Mouse (Mus musculus) naive thymus-derived CD4-positive, alpha-beta T cell, adult 2 months (primary cell): ENCODE data around the gene Doxl2.
A peak's percentile ranks its signal among the peaks of the same experiment; 100 is the strongest.

Experiments
- DNase-seq: peaks from one replicate; pipeline ENCODE4 v3.0.0-alpha.2; 2011; ENCODE audit warnings: low read depth

Doxl2 gene

DNA sequence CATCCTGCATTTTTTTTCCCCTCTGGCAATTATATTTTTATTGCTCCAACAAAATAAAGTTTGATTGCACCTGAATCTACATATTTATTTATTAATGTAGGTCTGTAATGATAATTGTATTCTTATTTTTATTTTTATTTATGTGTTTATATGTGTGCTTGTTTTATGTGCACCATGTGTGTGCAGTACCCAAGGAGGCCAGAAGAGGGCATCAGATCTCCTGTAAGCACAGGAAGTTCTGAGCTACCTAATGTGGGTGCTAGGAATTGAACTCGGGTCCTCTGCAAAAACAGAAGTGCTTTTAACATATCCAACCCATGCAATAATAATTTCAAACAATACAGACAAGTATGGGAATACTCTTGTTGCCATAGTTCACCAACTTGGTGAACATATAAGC lies 34.9 kb downstream of the Doxl2 start:
- DNase-seq, result peak; percentile 50

GRCm38 (mm10) chr6:49011191-49011590 lies 36.4 kb downstream of the Doxl2 start:
- DNase-seq, result peak; percentile 19

GRCm38 (mm10) chr6:49013023-49013422 lies 38.3 kb downstream of the Doxl2 start:
- no peak for DNase-seq

DNA sequence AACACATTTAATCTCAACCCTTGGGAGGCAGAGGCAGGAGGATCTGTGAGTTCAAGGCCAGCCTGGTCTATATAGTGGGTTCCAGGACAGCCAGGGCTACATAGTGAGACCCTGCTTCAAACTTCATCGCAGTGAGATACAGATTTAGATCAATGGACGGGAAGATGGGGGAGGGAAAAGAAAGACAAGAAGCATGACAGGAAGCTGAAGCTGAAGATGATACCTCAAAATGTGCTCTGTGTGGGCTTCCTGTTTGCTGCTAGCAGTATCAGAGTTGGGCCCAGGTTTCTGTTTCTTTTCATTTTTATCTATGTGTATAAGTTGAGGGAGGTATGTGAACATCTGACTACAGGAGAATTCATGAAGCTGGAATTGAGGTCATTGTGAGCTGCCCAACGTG lies 38.7 kb downstream of the Doxl2 start:
- peak; percentile 79 for DNase-seq

GRCm38 (mm10) chr6:49017150-49017549 lies 42.4 kb downstream of the Doxl2 start:
- peak; percentile 71 for DNase-seq

DNA sequence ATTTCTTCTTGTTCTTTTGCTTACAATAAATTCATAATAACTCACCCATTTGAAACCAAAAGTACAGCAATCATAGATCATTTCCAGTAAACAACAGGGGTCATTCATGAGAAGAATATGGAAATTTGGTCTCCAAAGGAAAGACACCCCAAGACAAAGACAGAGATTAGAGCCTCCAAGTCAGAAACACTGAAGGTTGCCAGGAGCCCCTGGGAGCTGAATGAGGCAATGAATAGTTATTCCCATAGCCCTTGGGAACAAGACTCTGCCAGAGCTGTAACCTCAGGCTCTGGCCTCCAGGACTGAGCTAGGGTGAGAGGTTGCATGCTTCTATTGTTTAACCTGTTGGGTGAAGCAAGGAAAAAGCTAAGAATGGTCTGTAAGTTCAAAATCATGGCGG lies 44.6 kb downstream of the Doxl2 start:
- no peak for DNase-seq

GRCm38 (mm10) chr6:49021141-49022012 lies 46.6 kb downstream of the Doxl2 start:
- peak; percentile 48 for DNase-seq

- no peak for DNase-seq
Observed at GRCm38 (mm10) chr6:49022384-49022783, 47.6 kb downstream of the Doxl2 start.

DNA sequence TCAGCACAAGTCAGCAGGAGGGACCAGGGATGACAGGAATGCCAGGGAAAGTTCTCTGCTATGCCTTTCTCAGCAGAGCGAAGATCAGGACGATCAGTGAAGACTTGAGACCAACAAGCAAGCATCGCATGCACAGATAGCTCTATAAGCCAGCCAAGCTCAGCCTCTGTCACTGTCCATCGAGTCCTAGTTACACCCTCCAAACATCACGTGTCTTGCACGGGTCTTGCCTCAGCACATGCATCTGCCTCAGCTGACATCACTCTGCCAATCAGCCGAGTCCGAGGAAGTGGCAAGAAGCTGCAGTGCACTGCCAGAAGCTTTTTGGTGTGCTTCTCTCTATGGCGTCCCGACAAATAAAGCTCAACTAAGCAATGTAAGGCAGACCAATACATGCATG lies 48.6 kb downstream of the Doxl2 start:
- DNase-seq, result no peak

- peak; percentile 33 for DNase-seq
Observed at GRCm38 (mm10) chr6:49025290-49025689, 50.5 kb downstream of the Doxl2 start.

GRCm38 (mm10) chr6:49026496-49026895 lies 51.7 kb downstream of the Doxl2 start:
- peak; percentile 9 for DNase-seq

DNA sequence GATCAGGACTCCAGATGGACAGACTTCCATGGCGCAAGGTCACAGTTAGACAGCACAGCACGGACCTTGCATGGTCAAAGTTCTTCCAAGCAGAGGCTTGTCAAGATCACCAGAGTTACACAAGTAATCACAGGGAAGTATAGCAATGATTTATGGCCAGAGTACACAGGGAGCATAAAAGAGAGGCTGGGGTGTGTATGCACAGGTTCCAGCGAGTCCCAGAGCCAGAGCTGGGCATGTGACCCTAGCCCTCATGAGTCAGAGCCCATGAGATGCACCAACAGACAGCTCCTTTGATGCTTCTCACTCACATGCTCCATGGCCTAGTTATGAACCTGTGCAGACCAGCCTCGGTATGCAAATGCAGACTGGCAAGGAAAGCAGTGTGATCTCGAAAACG lies 53.3 kb downstream of the Doxl2 start:
- DNase-seq, result no peak
